Mouse (Mus musculus) layer of hippocampus, adult 2 months (tissue): Measurements from ENCODE around the gene Sncb. TPM values are rescaled to one million over a fixed set of nuclear protein-coding genes. Genes with fewer than 3 reads are reported as not detected.
"Not testable (repeated sequence)": the region's sequence is repeated elsewhere in the genome, so short reads cannot be mapped to it uniquely, and the experiment has no call there.

Experiments used
- DNase-seq, 2 experiments: peaks; one replicate each; pipeline ENCODE4 v3.0.0; 2022; ENCODE audit warnings: low spot score in 2 of 2
- H3K27ac ChIP-seq: fragments of 200-600 bp; 2 replicates; pipeline ENCODE4 v1.8.1; 2022
- H3K4me3 ChIP-seq: fragments of 200-600 bp; 2 replicates; pipeline ENCODE4 v1.8.1; 2022; ENCODE audit warnings: mild to moderate bottlenecking
- CTCF ChIP-seq: fragments of 200-600 bp; conservative IDR thresholded peaks from 2 replicates; pipeline ENCODE4 v1.8.1; 2022; ENCODE audit warnings: antibody characterized with exemption, mild to moderate bottlenecking, moderate library complexity
- total RNA-seq, 2 experiments: library from RNA; stranded (reverse); gene quantifications; 2 replicates each; pipeline ENCODE4 v1.2.3; 2021

The Sncb gene
- total RNA-seq, 2 experiments from 2014 or later = 655 to 657 TPM

DNA sequence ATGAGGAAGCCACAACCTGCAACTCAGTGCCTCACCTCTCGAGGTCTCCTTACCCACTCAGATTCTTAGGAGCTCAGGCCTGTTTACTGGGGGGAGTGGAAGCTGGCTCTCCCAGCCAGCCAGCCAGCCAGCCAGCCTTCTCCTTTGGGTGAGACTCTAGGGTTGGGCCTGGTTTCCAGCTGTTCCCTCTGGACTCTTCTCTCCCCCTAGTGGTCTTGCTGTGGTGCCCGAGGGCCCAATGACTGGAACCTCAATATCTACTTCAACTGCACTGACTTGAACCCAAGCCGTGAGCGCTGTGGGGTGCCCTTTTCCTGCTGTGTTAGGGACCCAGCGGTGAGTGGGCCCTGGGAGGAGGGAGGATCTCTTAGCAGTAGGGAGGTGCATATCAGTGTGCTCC, 28.4 kb upstream of the Sncb start:
- peak overlapping the region; percentile 83 for H3K27ac ChIP-seq
- DNase-seq = no peak
- H3K4me3 ChIP-seq = no peak overlapping the region
- TF ChIP-seq CTCF = peak; percentile 53

- no peak overlapping the region for H3K4me3 ChIP-seq
- DNase-seq = peak in 1 of 2 experiments; percentile 49
- no peak for TF ChIP-seq CTCF
- H3K27ac ChIP-seq = peak overlapping the region; percentile 83
These were observed 27.7 kb upstream of the Sncb start for GRCm38 (mm10) chr13:54794002-54794577.

- Histone ChIP-seq H3K4me3 (no peak overlapping the region), H3K27ac (peak overlapping the region; percentile 36; the same call in 1 of the 2 replicates)
- DNase-seq = no peak
- TF ChIP-seq CTCF = peak; percentile 73
These were observed 26.1 kb upstream of the Sncb start for GRCm38 (mm10) chr13:54792259-54793230.

DNA sequence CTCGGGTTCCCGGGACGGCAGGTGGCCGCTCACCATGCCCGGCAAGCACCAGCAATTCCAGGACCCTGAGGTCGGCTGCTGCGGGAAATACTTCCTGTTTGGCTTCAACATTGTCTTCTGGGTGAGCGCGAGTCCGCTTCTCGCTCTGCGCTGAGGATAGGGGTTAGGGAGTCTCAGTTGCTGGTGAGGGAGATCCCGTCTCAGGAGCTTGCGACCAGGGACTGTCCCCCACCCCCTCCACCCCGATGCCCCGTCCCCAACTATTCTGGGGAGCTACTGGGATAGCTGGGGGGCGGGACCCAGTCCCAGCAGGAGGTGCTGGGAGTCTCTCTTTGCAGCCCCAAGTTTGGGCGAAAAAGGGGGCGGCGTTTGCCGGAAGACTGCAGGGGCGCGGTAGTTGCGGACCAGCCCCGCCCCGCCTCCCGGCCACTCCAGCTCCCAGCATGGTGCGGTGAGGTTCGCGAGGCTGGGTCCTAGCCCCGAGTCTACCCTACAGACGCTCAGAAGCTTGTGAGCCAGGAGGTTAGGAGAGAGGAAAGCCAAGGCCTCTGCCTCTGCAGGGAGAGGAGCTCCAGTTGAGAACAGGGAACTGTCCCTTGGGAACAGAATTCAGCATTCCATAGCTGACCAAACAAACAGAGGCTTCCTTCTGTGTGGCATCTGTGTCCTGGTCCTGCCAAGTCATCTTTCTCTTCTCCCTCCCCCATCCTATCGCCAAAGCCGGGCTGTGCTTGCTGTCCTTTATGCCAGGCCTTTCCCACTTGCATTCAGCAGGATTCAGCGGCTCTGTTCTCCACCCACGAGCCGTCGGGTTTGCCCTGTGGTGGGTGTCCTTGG, 23.4 kb upstream of the Sncb start:
- peak overlapping the region; percentile 89 for H3K27ac ChIP-seq
- TF ChIP-seq CTCF = no peak
- DNase-seq = peak in 1 of 2 experiments; percentile 53
- H3K4me3 ChIP-seq = peak overlapping the region; percentile 59

DNA sequence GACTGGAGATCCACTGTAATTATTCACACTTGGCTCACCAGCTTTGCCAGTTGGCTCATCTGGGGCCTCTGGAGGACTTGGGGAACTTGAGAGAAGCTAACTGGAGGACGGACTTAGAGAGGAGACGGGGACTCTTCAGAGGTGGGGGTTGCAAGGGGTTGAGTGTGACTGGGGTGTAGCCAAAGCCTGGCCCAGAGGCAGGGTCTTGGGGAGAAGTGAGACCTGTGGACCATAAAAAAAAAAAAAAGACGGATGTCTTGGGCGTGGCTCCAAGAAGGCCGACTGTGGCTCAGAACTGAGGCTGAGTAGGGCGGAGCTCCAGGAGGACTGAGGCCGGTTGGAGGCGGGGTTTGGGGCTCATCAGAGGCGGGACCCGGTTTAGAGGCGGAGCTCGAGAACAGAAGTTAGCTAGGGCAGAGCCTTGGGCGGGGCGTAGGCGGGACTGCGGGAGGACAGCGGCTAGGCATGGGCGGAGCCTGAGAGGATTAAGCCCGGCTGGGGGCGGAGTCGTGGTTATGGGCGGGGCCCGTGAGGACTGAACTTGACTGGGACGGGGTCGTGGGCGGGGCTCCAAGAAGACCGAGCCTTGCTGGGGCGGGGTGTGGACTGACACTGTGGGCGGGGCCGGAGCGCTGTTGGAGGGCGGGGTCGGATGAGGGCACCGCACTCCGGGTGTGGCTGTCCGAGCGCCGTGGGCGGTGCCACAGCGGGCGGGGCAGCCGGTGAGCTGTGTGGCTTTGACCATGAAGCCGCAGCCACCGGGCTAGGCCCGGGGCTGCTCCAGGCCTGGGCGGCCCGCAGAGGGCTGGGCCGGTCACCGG, 22.6 kb upstream of the Sncb start, which contains the start of gene Tspan17:
TSS of gene Tspan17 (plus strand) at position 638 of the 821 bp plus-strand sequence.
- H3K4me3 ChIP-seq = peak within 1 kb of the TSS; percentile 59
- peak within 1 kb of the TSS; percentile 89 for H3K27ac ChIP-seq
- TF ChIP-seq CTCF = no peak
- DNase-seq = peak; percentile 93 to 95

GRCm38 (mm10) chr13:54787591-54787990, 21.2 kb upstream of the Sncb start:
- H3K4me3 ChIP-seq, DNase-seq, H3K27ac ChIP-seq: not testable (repeated sequence)

DNA sequence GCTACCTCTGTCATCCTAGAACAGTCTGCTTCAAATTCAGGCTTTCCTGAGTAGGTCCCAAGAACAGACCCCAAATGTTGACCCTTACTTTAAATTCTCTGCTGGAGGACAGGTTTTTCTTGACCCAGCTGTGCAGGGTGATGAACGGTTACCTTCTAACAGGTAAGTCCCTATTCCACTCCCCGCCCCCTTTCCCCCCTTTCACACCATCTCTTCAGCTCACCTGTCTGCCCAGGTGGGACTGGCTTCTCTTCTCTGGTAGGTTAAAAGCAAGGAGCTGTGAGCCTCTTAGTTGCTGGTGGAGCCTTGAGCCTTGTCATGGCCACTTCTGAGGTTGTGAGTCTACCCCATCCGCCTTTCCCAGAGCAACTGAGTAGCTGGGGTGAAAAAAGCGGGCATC, 17.3 kb upstream of the Sncb start, which contains the start of gene Eif4e1b:
TSS of gene Eif4e1b (plus strand) at position 301 of the 400 bp plus-strand sequence.
- no peak for DNase-seq
- Histone ChIP-seq H3K27ac (no peak within 1 kb of the TSS), H3K4me3 (no peak within 1 kb of the TSS)
- no peak for TF ChIP-seq CTCF

GRCm38 (mm10) chr13:54783235-54783634, 16.8 kb upstream of the Sncb start:
- Histone ChIP-seq H3K4me3 (no peak overlapping the region), H3K27ac (no peak overlapping the region)
- DNase-seq = no peak
- TF ChIP-seq CTCF = no peak

- H3K27ac ChIP-seq = peak overlapping the region; percentile 65; the same call in 1 of the 2 replicates
- TF ChIP-seq CTCF = no peak
- DNase-seq = no peak
- no peak overlapping the region for H3K4me3 ChIP-seq
These were observed 14.7 kb upstream of the Sncb start for GRCm38 (mm10) chr13:54781086-54781485.

DNA sequence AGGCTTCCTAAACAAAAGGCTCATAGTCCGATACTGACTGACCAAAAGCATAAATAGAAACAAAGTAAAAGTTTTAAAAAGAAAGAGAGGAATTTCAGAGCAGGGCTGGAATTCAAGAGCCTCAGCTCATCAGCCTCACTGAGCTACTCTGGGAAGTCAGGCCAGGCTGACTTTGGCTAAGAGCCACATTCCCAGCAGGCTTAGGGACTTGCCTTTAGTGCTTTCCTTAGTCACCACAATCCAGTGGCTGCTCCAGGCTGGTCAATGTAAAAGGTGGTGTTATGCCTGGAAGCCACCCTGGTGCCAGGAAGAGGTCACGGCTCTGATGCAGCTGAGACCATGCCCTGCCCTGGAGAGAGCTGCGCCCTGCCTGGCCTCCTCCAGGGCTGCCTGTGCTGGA, 14.2 kb upstream of the Sncb start:
- no peak for TF ChIP-seq CTCF
- Histone ChIP-seq H3K4me3 (no peak overlapping the region), H3K27ac (peak overlapping the region; percentile 65; the same call in 1 of the 2 replicates)
- DNase-seq = peak in 1 of 2 experiments; percentile 78

DNA sequence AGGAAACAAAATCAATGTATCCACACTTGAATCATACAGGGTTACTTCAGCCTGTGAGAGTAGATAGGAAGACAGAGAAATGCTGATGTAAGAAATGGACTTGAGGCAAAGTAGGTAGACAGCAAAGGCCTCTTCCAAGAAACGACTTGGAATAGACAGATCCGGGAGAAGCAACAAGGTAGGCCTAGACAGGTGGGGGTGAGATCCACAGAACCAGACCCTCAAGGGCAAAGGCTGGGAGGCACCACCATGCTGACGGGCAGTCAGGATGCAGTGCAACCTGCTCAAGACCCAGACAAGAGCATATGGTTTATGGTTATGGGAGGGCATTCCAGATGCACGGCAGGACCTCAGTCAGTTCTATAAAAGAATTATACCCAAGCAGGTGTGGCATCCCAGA, 617 bp upstream of the Sncb start:
- Histone ChIP-seq H3K27ac (peak overlapping the region; percentile 96), H3K4me3 (no peak overlapping the region; the same call in 1 of the 2 replicates)
- TF ChIP-seq CTCF = no peak
- DNase-seq = no peak
